10 mouse cellular contexts compared by ENCODE assay signal in genomic region chr14:57701915-57702477, GRCm38 (mm10). TPM values are rescaled to one million over a fixed set of nuclear protein-coding genes. Genes with fewer than 3 reads are reported as not detected.
A peak's percentile ranks its signal among the peaks of the same experiment; 100 is the strongest.
DNase-seq lines count a peak whose midpoint lies in the region; ATAC-seq and TF ChIP-seq lines count a peak whose summit lies in the region.
"Had no signal": no experiment of that assay in that cellular context is flagged by ENCODE, and none has a peak within 500 bp of the region (broad histone marks: within the 10 kb centered on the region; RNA-seq: fewer than 3 reads in every experiment).

No protein-coding gene starts in this region.

- peaks cover 26% of the 10 kb centered on the region for H3K36me3 ChIP-seq in forebrain, embryonic 12.5 days (replicated peaks)
- H3K36me3 ChIP-seq in limb, embryonic 10.5 days, result peaks cover 82% of the 10 kb centered on the region
- no peaks in the 10 kb centered on the region for H3K36me3 ChIP-seq in stomach, embryonic 16.5 days (ENCODE audit: control insufficient read depth, insufficient read depth, low read length)

- WGBS in lung, adult 2 months, result 52% methylated on average over 12 of the region's 12 CpGs
- WGBS in forebrain, embryonic 12.5 days, result 38% methylated on average over 12 of the region's 12 CpGs
- 77% methylated on average over 12 of the region's 12 CpGs for WGBS in limb, embryonic 10.5 days
- WGBS in stomach, embryonic 16.5 days, result 60% methylated on average over 12 of the region's 12 CpGs

- ATAC-seq in forebrain, embryonic 12.5 days (ENCODE audit: low FRiP score), result peak; percentile 82
- peak; percentile 71 for ATAC-seq in stomach, embryonic 16.5 days (ENCODE audit: insufficient read depth, low FRiP score)

- no peaks in the 10 kb centered on the region for H3K27me3 ChIP-seq in forebrain, embryonic 12.5 days
- no peaks in the 10 kb centered on the region for H3K27me3 ChIP-seq in limb, embryonic 10.5 days (ENCODE audit: low read depth, poor library complexity, severe bottlenecking)
- H3K27me3 ChIP-seq in stomach, embryonic 16.5 days (ENCODE audit: control insufficient read depth, insufficient read depth, low read length), result no peaks in the 10 kb centered on the region

- no peak overlapping the region for H3K4me3 ChIP-seq in lung, adult 2 months (replicated peaks; ENCODE audit: extremely low read depth, low read depth, low read length)
- no peak overlapping the region for H3K4me3 ChIP-seq in forebrain, embryonic 12.5 days (replicated peaks)
- H3K4me3 ChIP-seq in limb, embryonic 10.5 days, result no peak overlapping the region
- H3K4me3 ChIP-seq in stomach, embryonic 16.5 days (replicated peaks; ENCODE audit: low read length), result no peak overlapping the region

- no peak for TF ChIP-seq CTCF in lung, adult 2 months (IDR thresholded peaks at IDR 0.05; ENCODE audit: insufficient read depth, low read length)

- peak; percentile 50 for DNase-seq in lung, postnatal 36 days
- no peak for DNase-seq in lung, adult 2 months
- DNase-seq in limb, embryonic 10.5 days (ENCODE audit: low spot score), result no peak
- DNase-seq in adrenal gland, adult (ENCODE audit: inconsistent age in 2 of 2, low spot score in 1 of 2), result no peak
- DNase-seq in cerebellum, postnatal 36 days, result no peak
- DNase-seq in left cerebral cortex, adult 9 months (ENCODE audit: low spot score in 2 of 2), result no peak
- DNase-seq: heart, adult 18-20 months had no signal

- H3K4me1 ChIP-seq in lung, adult 2 months (ENCODE audit: control insufficient read depth, insufficient read depth, low read length), result peaks cover 11% of the 10 kb centered on the region
- H3K4me1 ChIP-seq in forebrain, embryonic 12.5 days, result peaks cover 11% of the 10 kb centered on the region
- peaks cover 6% of the 10 kb centered on the region; the same call in 1 of the 2 replicates for H3K4me1 ChIP-seq in limb, embryonic 10.5 days
- peaks cover 9% of the 10 kb centered on the region for H3K4me1 ChIP-seq in stomach, embryonic 16.5 days (ENCODE audit: control insufficient read depth, insufficient read depth, low read length)

- no peak overlapping the region for H3K4me2 ChIP-seq in forebrain, embryonic 12.5 days
- H3K4me2 ChIP-seq in stomach, embryonic 16.5 days (ENCODE audit: low read depth, low read length), result no peak overlapping the region

- no peak overlapping the region for H3K9ac ChIP-seq in forebrain, embryonic 12.5 days
- no peak overlapping the region for H3K9ac ChIP-seq in stomach, embryonic 16.5 days (ENCODE audit: low read length)

- TF ChIP-seq POLR2A in lung, adult 2 months (IDR thresholded peaks at IDR 0.05; ENCODE audit: borderline replicate concordance, extremely low read depth, low read depth, low read length), result no peak

- no peaks in the 10 kb centered on the region for H3K9me3 ChIP-seq in forebrain, embryonic 12.5 days
- H3K9me3 ChIP-seq in limb, embryonic 10.5 days (replicated peaks), result no peaks in the 10 kb centered on the region
- H3K9me3 ChIP-seq in stomach, embryonic 16.5 days (replicated peaks; ENCODE audit: control insufficient read depth, low read length), result no peaks in the 10 kb centered on the region

- peak overlapping the region; percentile 79 for H3K27ac ChIP-seq in forebrain, embryonic 12.5 days
- H3K27ac ChIP-seq in limb, embryonic 10.5 days, result peak overlapping the region; percentile 46
- H3K27ac ChIP-seq in stomach, embryonic 16.5 days (ENCODE audit: low read length), result no peak overlapping the region; the same call in 1 of the 2 replicates

RNA-seq across cellular contexts. Expression of gene Xpo4, which starts 36.8 kb away (rescaled TPM):
- polyA plus RNA-seq in lung, adult 2 months (2012; rRNA removed), result 2.3 and 3.8 TPM in 2 replicates
- 26.3 and 26.8 TPM in 2 replicates for polyA plus RNA-seq in forebrain, embryonic 12.5 days (2016; fragmentation: Nextera tagmentation; extraction: Ambion mirVana)
- 30.3 and 33.4 TPM in 2 replicates for polyA plus RNA-seq in limb, embryonic 10.5 days (2016; fragmentation: Nextera tagmentation; extraction: Ambion mirVana)
- 17.0 and 18.6 TPM in 2 replicates for polyA plus RNA-seq in stomach, embryonic 16.5 days (2015; fragmentation: Nextera tagmentation; extraction: Ambion mirVana)

RNA-seq across cellular contexts. Expression of gene Gm49361, which starts 43.9 kb away (rescaled TPM):
- polyA plus RNA-seq in lung, adult 2 months (2012; rRNA removed), result 2.2 TPM in 1 of 2 replicates, not detected in the other
- not detected in 2 replicates for polyA plus RNA-seq in forebrain, embryonic 12.5 days (2016; fragmentation: Nextera tagmentation; extraction: Ambion mirVana)
- polyA plus RNA-seq in limb, embryonic 10.5 days (2016; fragmentation: Nextera tagmentation; extraction: Ambion mirVana), result not detected in 2 replicates
- polyA plus RNA-seq in stomach, embryonic 16.5 days (2015; fragmentation: Nextera tagmentation; extraction: Ambion mirVana), result not detected in 2 replicates
- polyA plus RNA-seq: spleen, adult 2 months had no signal

RNA-seq across cellular contexts. Expression of gene Lats2, which starts 56.2 kb away (rescaled TPM):
- 85.5 and 111 TPM in 2 replicates for polyA plus RNA-seq in lung, adult 2 months (2012; rRNA removed)
- 14.5 and 15.0 TPM in 2 replicates for polyA plus RNA-seq in forebrain, embryonic 12.5 days (2016; fragmentation: Nextera tagmentation; extraction: Ambion mirVana)
- polyA plus RNA-seq in limb, embryonic 10.5 days (2016; fragmentation: Nextera tagmentation; extraction: Ambion mirVana), result 16.3 and 21.0 TPM in 2 replicates
- 15.1 and 15.8 TPM in 2 replicates for polyA plus RNA-seq in stomach, embryonic 16.5 days (2015; fragmentation: Nextera tagmentation; extraction: Ambion mirVana)
